Mouse (Mus musculus) liver, adult 2 months (tissue): ENCODE data around the gene Gm3285. TPM values are rescaled to one million over a fixed set of nuclear protein-coding genes. Genes with fewer than 3 reads are reported as not detected.

Source experiments
- DNase-seq: peaks from one replicate; pipeline ENCODE4 v3.0.0-alpha.2; 2011; ENCODE audit warnings: low read depth, low spot score; ENCODE audit errors: extremely low read depth
- H3K27ac ChIP-seq: fragments of 200-500 bp; replicated peaks from 2 replicates; pipeline ENCODE4 v1.5.1; 2012; ENCODE audit warnings: low read depth, mild to moderate bottlenecking, control low read depth, inconsistent platforms, low read length; ENCODE audit not compliant: insufficient read depth
- H3K27me3 ChIP-seq: fragments of 200-500 bp; 2 replicates; pipeline ENCODE4 v1.6.1; 2012; ENCODE audit warnings: mild to moderate bottlenecking, moderate library complexity, low read length, inconsistent platforms; ENCODE audit not compliant: control insufficient read depth, insufficient read depth
- H3K36me3 ChIP-seq: fragments of 200-500 bp; 2 replicates; pipeline ENCODE4 v1.6.1; 2012; ENCODE audit warnings: low read length, inconsistent platforms; ENCODE audit not compliant: control insufficient read depth, insufficient read depth
- H3K4me1 ChIP-seq: fragments of 200-500 bp; 2 replicates; pipeline ENCODE4 v1.6.1; 2011; ENCODE audit warnings: low read length; ENCODE audit not compliant: control insufficient read depth, insufficient read depth
- H3K4me3 ChIP-seq: fragments of 200-500 bp; 2 replicates; pipeline ENCODE4 v1.5.1; 2011; ENCODE audit warnings: low read depth, mild to moderate bottlenecking, control low read depth, low read length, moderate library complexity; ENCODE audit not compliant: insufficient read depth
- H3K79me2 ChIP-seq: fragments of 200-500 bp; 2 replicates; pipeline ENCODE4 v1.6.1; 2012; ENCODE audit warnings: inconsistent platforms, mild to moderate bottlenecking, low read length, moderate library complexity; ENCODE audit not compliant: control insufficient read depth, insufficient read depth
- H3K9ac ChIP-seq: fragments of 200-500 bp; 2 replicates; pipeline ENCODE4 v1.6.1; 2012; ENCODE audit warnings: low read depth, mild to moderate bottlenecking, control low read depth, inconsistent platforms, low read length
- CTCF ChIP-seq: fragments of 200-500 bp; IDR thresholded peaks from 2 replicates; pipeline ENCODE4 v1.5.1; 2011; ENCODE audit warnings: low read depth, low read length, control low read depth
- POLR2A ChIP-seq: fragments of 200-500 bp; IDR thresholded peaks from 2 replicates; pipeline ENCODE4 v1.6.1; 2011; ENCODE audit warnings: low read length, control low read depth; ENCODE audit not compliant: insufficient read depth; ENCODE audit errors: extremely low read depth
- WGBS: fragments of 180-500 bp; shearing (Covaris S2); methylation state at CpG from one replicate; pipeline ENCODE4 v1.1.7; 2018; 5-methylcytosine and 5-hydroxymethylcytosine counted together
- polyA plus RNA-seq: library from polyadenylated mRNA; depleted of rRNA; stranded (reverse); fragments of >200 nt; gene quantifications from 2 replicates; pipeline ENCODE4 v1.2.3, GENCODE M21; 2012
- total RNA-seq: library from RNA; depleted of rRNA; stranded (reverse); fragments of >200 nt; gene quantifications from 2 replicates; pipeline ENCODE4 v1.2.3, GENCODE M21; 2014

Gm3285 gene
- total and polyA plus RNA-seq, 2 experiments: not detected

GRCm38 (mm10) chr10:77882553-77882952, 20.8 kb downstream of the Gm3285 start:
- H3K27ac ChIP-seq: no peak overlapping the region
- no peaks in the 10 kb centered on the region for H3K36me3 ChIP-seq
- H3K4me3 ChIP-seq: no peak overlapping the region
- H3K27me3 ChIP-seq: no peaks in the 10 kb centered on the region
- H3K4me1 ChIP-seq: no peaks in the 10 kb centered on the region
- 87% methylated on average over 5 of the region's 5 CpGs for WGBS
- no peaks in the 10 kb centered on the region for H3K79me2 ChIP-seq
- no peak overlapping the region for H3K9ac ChIP-seq
- DNase-seq: no peak
- TF ChIP-seq CTCF (peak; percentile 23; the same call in 1 of the 2 replicates), POLR2A (no peak)

- H3K79me2 ChIP-seq: no peaks in the 10 kb centered on the region
- TF ChIP-seq CTCF (no peak), POLR2A (no peak)
- 61% methylated on average over 12 of the region's 12 CpGs for WGBS
- H3K27me3 ChIP-seq: no peaks in the 10 kb centered on the region
- no peaks in the 10 kb centered on the region for H3K4me1 ChIP-seq
- DNase-seq: no peak
- no peak overlapping the region for H3K27ac ChIP-seq
- no peak overlapping the region for H3K4me3 ChIP-seq
- H3K36me3 ChIP-seq: no peaks in the 10 kb centered on the region
- H3K9ac ChIP-seq: no peak overlapping the region
These were observed 24.4 kb downstream of the Gm3285 start for GRCm38 (mm10) chr10:77886007-77886747.

- WGBS: 77% methylated on average over 8 of the region's 8 CpGs
These were observed 29.3 kb downstream of the Gm3285 start for GRCm38 (mm10) chr10:77890987-77891565.

DNA sequence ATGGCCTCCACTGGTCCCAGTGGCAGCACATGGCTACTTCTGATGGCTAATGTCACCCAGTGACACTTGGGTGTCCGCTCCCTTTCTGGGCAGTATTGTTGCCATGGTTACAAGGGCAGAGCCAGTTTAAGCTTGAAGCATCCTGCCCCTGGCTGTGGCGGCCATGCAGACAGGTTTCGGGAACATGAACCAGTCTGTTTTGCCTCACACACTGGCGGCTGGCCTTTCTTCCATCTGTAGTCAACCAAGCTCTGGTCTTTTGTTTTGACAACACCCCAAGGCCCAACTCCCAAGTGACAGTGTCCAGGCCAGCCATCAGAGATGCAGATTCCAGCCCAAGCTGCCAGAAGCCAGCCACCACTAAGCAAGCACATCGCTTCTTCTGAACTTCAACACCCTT, 33.8 kb downstream of the Gm3285 start:
- peaks cover 14% of the 10 kb centered on the region for H3K4me1 ChIP-seq
- H3K36me3 ChIP-seq: no peaks in the 10 kb centered on the region
- WGBS: 92% methylated on average over 5 of the region's 5 CpGs
- TF ChIP-seq POLR2A (no peak), CTCF (no peak)
- no peaks in the 10 kb centered on the region for H3K27me3 ChIP-seq
- no peak for DNase-seq
- H3K27ac ChIP-seq: no peak overlapping the region
- H3K4me3 ChIP-seq: no peak overlapping the region
- no peaks in the 10 kb centered on the region for H3K79me2 ChIP-seq
- no peak overlapping the region for H3K9ac ChIP-seq

More at GRCm38 (mm10) chr10:77890987-77891565, 29.3 kb downstream of the Gm3285 start:
- Histone ChIP-seq H3K9ac (no peak overlapping the region), H3K27ac (no peak overlapping the region), H3K27me3 (no peaks in the 10 kb centered on the region), H3K4me3 (no peak overlapping the region), H3K79me2 (no peaks in the 10 kb centered on the region), H3K4me1 (no peaks in the 10 kb centered on the region), H3K36me3 (no peaks in the 10 kb centered on the region)
- DNase-seq: no peak
- no peak for TF ChIP-seq POLR2A
- no peak for TF ChIP-seq CTCF

GRCm38 (mm10) chr10:77900126-77900525, 38.4 kb downstream of the Gm3285 start:
- Histone ChIP-seq H3K36me3 (no peaks in the 10 kb centered on the region), H3K4me3 (peak overlapping the region; percentile 86), H3K27ac (peak overlapping the region; percentile 93), H3K9ac (peak overlapping the region; percentile 45), H3K79me2 (peaks cover 3% of the 10 kb centered on the region; the same call in 1 of the 2 replicates), H3K4me1 (peaks cover 26% of the 10 kb centered on the region), H3K27me3 (no peaks in the 10 kb centered on the region)
- TF ChIP-seq POLR2A (no peak), CTCF (no peak)
- DNase-seq: peak; percentile 98
- 14% methylated on average over 7 of the region's 7 CpGs for WGBS
